ENCODE assay signal across 8 mouse cellular contexts in genomic region chr2:173659926-173660684, GRCm38 (mm10). TPM values are rescaled to one million over a fixed set of nuclear protein-coding genes. Genes with fewer than 3 reads are reported as not detected.
DNase-seq lines count a peak whose midpoint lies in the region; ATAC-seq and TF ChIP-seq lines count a peak whose summit lies in the region.

No protein-coding gene starts in this region.

- WGBS in kidney, adult 2 months = under 1% methylated on average over 51 of the region's 52 CpGs
- WGBS in kidney, embryonic 16.5 days = under 1% methylated on average over 28 of the region's 52 CpGs
- 1% methylated on average over 46 of the region's 52 CpGs for WGBS in neural tube, embryonic 11.5 days

- peak overlapping the region; percentile 65 for H3K4me2 ChIP-seq in kidney, embryonic 16.5 days (replicated peaks; ENCODE audit: low read depth, low read length)
- H3K4me2 ChIP-seq in neural tube, embryonic 11.5 days (ENCODE audit: low read depth) = peak overlapping the region; percentile 74

- in situ Hi-C loops in ES-E14 (cut with MboI; ENCODE audit: low sequenced_read_pairs in 2 of 2, unreplicated experiment in 2 of 2) = no loop called here

- H3K36me3 ChIP-seq in kidney, adult 2 months (ENCODE audit: control insufficient read depth, insufficient read depth, low read length) = no peaks in the 10 kb centered on the region; the same call in 1 of the 2 replicates
- peaks cover 18% of the 10 kb centered on the region for H3K36me3 ChIP-seq in ES-E14 (ENCODE audit: control insufficient read depth, insufficient read depth, low read length, poor library complexity, severe bottlenecking)
- peaks cover 30% of the 10 kb centered on the region for H3K36me3 ChIP-seq in kidney, embryonic 16.5 days (ENCODE audit: insufficient read depth, low read length)
- no peaks in the 10 kb centered on the region; the same call in 1 of the 2 replicates for H3K36me3 ChIP-seq in neural tube, embryonic 11.5 days (ENCODE audit: control insufficient read depth, insufficient read depth, low read length)

- no peak for TF ChIP-seq CTCF in kidney, adult 2 months (conservative IDR thresholded peaks at IDR 0.05; ENCODE audit: insufficient read depth, insufficient read length, low read depth, low read length)
- no peak for TF ChIP-seq CTCF in embryonic fibroblast, embryonic 13.5 days (IDR thresholded peaks at IDR 0.05; ENCODE audit: borderline replicate concordance, insufficient read depth, low read length)

- DNase-seq in kidney, adult 2 months = peak; percentile 45
- no peak for DNase-seq in kidney, postnatal 25 days
- no peak for DNase-seq in ES-E14 (ENCODE audit: low read depth, low spot score)
- DNase-seq in neural tube, embryonic 11.5 days (ENCODE audit: low spot score) = no peak
- DNase-seq in urinary bladder, postnatal 25 days (ENCODE audit: low spot score) = no peak

- no peak; the same call in 1 of the 2 replicates for ATAC-seq in kidney, embryonic 16.5 days (ENCODE audit: low FRiP score, low TSS enrichment)
- ATAC-seq in neural tube, embryonic 11.5 days (ENCODE audit: insufficient read depth, low FRiP score, low TSS enrichment) = no peak
- ATAC-seq in granulocyte monocyte progenitor cell, adult 5-6 weeks (replicated peaks; ENCODE audit: poor library complexity, severe bottlenecking) = no peak

- peak overlapping the region; percentile 98 for H3K9ac ChIP-seq in ES-E14 (ENCODE audit: insufficient read depth, low read depth, low read length, poor library complexity, severe bottlenecking)
- peak overlapping the region; percentile 98 for H3K9ac ChIP-seq in kidney, embryonic 16.5 days (replicated peaks; ENCODE audit: low read length)
- H3K9ac ChIP-seq in neural tube, embryonic 11.5 days (ENCODE audit: low read length) = peak overlapping the region; percentile 87

- H3K27ac ChIP-seq in kidney, adult 2 months (ENCODE audit: insufficient read depth, low read depth, low read length) = peak overlapping the region; percentile 82
- peak overlapping the region; percentile 49 for H3K27ac ChIP-seq in ES-E14 (ENCODE audit: insufficient read depth, low read depth, low read length, poor library complexity, severe bottlenecking)
- peak overlapping the region; percentile 29; the same call in 1 of the 2 replicates for H3K27ac ChIP-seq in embryonic fibroblast, embryonic 13.5 days (ENCODE audit: insufficient read depth, low read length)
- peak overlapping the region; percentile 46; the same call in 1 of the 2 replicates for H3K27ac ChIP-seq in kidney, embryonic 16.5 days (ENCODE audit: low read length)
- H3K27ac ChIP-seq in neural tube, embryonic 11.5 days (ENCODE audit: low read depth, low read length) = no peak overlapping the region

- no peaks in the 10 kb centered on the region for H3K27me3 ChIP-seq in kidney, adult 2 months (replicated peaks; ENCODE audit: control insufficient read depth, insufficient read depth, low read length)
- H3K27me3 ChIP-seq in kidney, embryonic 16.5 days (ENCODE audit: insufficient read depth, low read length) = no peaks in the 10 kb centered on the region
- no peaks in the 10 kb centered on the region for H3K27me3 ChIP-seq in neural tube, embryonic 11.5 days (ENCODE audit: control insufficient read depth, insufficient read depth, low read length)

- H3K4me3 ChIP-seq in kidney, adult 2 months (ENCODE audit: insufficient read depth, low read depth, low read length) = peak overlapping the region; percentile 81
- H3K4me3 ChIP-seq in ES-E14 (ENCODE audit: insufficient read depth in 1 of 2, low read depth in 1 of 2, low read length in 2 of 2, poor library complexity in 1 of 2, severe bottlenecking in 1 of 2) = peak overlapping the region; percentile 85 to 86
- H3K4me3 ChIP-seq in embryonic fibroblast, embryonic 13.5 days (ENCODE audit: insufficient read depth, low read length) = peak overlapping the region; percentile 99
- H3K4me3 ChIP-seq in kidney, embryonic 16.5 days (ENCODE audit: low read length) = peak overlapping the region; percentile 99
- peak overlapping the region; percentile 92 for H3K4me3 ChIP-seq in neural tube, embryonic 11.5 days (ENCODE audit: low read depth, low read length)

- H3K4me1 ChIP-seq in kidney, adult 2 months (ENCODE audit: control insufficient read depth, insufficient read depth, low read length) = peaks cover 16% of the 10 kb centered on the region
- H3K4me1 ChIP-seq in ES-E14 (ENCODE audit: control insufficient read depth in 2 of 2, insufficient read depth in 2 of 2, low read length in 2 of 2, poor library complexity in 1 of 2) = no peaks in the 10 kb centered on the region; a peak in 1 of 4 replicates
- H3K4me1 ChIP-seq in embryonic fibroblast, embryonic 13.5 days (ENCODE audit: control insufficient read depth, insufficient read depth, low read length) = peaks cover 3% of the 10 kb centered on the region; the same call in 1 of the 2 replicates
- H3K4me1 ChIP-seq in kidney, embryonic 16.5 days (ENCODE audit: insufficient read depth, low read length) = peaks cover 20% of the 10 kb centered on the region
- H3K4me1 ChIP-seq in neural tube, embryonic 11.5 days (ENCODE audit: control insufficient read depth, insufficient read depth, low read length) = peaks cover 6% of the 10 kb centered on the region; the same call in 1 of the 2 replicates

- no peak for TF ChIP-seq POLR2A in kidney, adult 2 months (IDR thresholded peaks at IDR 0.05; ENCODE audit: low read depth, low read length)
- no peak for TF ChIP-seq POLR2A in embryonic fibroblast, embryonic 13.5 days (IDR thresholded peaks at IDR 0.05; ENCODE audit: low read depth, low read length)

- no peaks in the 10 kb centered on the region for H3K9me3 ChIP-seq in ES-E14 (ENCODE audit: control insufficient read depth, insufficient read depth, low read depth, low read length)
- no peaks in the 10 kb centered on the region for H3K9me3 ChIP-seq in kidney, embryonic 16.5 days (ENCODE audit: low read length)
- no peaks in the 10 kb centered on the region for H3K9me3 ChIP-seq in neural tube, embryonic 11.5 days (ENCODE audit: control insufficient read depth, low read length)

TF ChIP-seq in ES-E14, 5 proteins besides CTCF, POLR2A, EP300 and RAD21:
- TF ChIP-seq ZC3H11A (IDR thresholded peaks at IDR 0.05; ENCODE audit: borderline replicate concordance, low read depth, low read length) (no peak), MAFK (IDR thresholded peaks at IDR 0.05; ENCODE audit: insufficient read depth, low read depth, low read length) (no peak), CHD2 (IDR thresholded peaks at IDR 0.05; ENCODE audit: low read depth, low read length) (no peak), ZNF384 (IDR thresholded peaks at IDR 0.05; ENCODE audit: low read depth, low read length) (no peak), HCFC1 (IDR thresholded peaks at IDR 0.05; ENCODE audit: borderline replicate concordance, insufficient read depth, low read length) (no peak)

RNA-seq across cellular contexts. Expression of gene Rab22a, which starts 0.5 kb away (rescaled TPM):
- 24.4 and 28.2 TPM in 2 replicates for polyA plus RNA-seq in kidney, adult 2 months (2012; rRNA removed)
- total RNA-seq in ES-E14 (2012; rRNA removed) = 10.9 and 11.6 TPM in 2 replicates
- 48.6 and 54.5 TPM in 2 replicates for polyA plus RNA-seq in embryonic fibroblast, embryonic 13.5 days (2011; ENCODE audit: insufficient read length, low read depth, missing spikeins)
- 35.6 and 37.1 TPM in 2 replicates for polyA plus RNA-seq in kidney, embryonic 16.5 days (2015; fragmentation: Nextera tagmentation; extraction: Ambion mirVana)
- polyA plus RNA-seq in neural tube, embryonic 11.5 days (2014; fragmentation: Nextera tagmentation; extraction: Ambion mirVana) = 43.6 and 44.1 TPM in 2 replicates
- total RNA-seq in granulocyte monocyte progenitor cell, adult 5-6 weeks (2014; fragmentation: Nextera tagmentation) = 9.0 and 9.6 TPM in 2 replicates
- total RNA-seq in granulocyte monocyte progenitor cell, adult 5-6 weeks (2017) = 5.5 and 5.9 TPM in 2 replicates

RNA-seq across cellular contexts. Expression of gene 1700010B08Rik, which starts 59.1 kb away (rescaled TPM):
- not detected in 2 replicates for polyA plus RNA-seq in kidney, adult 2 months (2012; rRNA removed)
- total RNA-seq in ES-E14 (2012; rRNA removed) = 0.26 TPM in 1 of 2 replicates, not detected in the other
- polyA plus RNA-seq in embryonic fibroblast, embryonic 13.5 days (2011; ENCODE audit: insufficient read length, low read depth, missing spikeins) = not detected in 2 replicates
- not detected in 2 replicates for polyA plus RNA-seq in kidney, embryonic 16.5 days (2015; fragmentation: Nextera tagmentation; extraction: Ambion mirVana)
- polyA plus RNA-seq in neural tube, embryonic 11.5 days (2014; fragmentation: Nextera tagmentation; extraction: Ambion mirVana) = not detected in 2 replicates
- total RNA-seq in granulocyte monocyte progenitor cell, adult 5-6 weeks (2014; fragmentation: Nextera tagmentation) = not detected in 2 replicates
- not detected in 2 replicates for total RNA-seq in granulocyte monocyte progenitor cell, adult 5-6 weeks (2017)
